Mouse (Mus musculus): ENCODE measurements around the gene Tubb5. TPM values are rescaled to one million over a fixed set of nuclear protein-coding genes. Genes with fewer than 3 reads are reported as not detected.
A peak's percentile ranks its signal among the peaks of the same experiment; 100 is the strongest.

Gene Tubb5
- 100 to 1,000 TPM; 351 to 404 TPM for total RNA-seq (2021)
- long read RNA-seq, experiment 1, transcript Tubb5-204 (3 exons, 979 nt): minor isoform, 6 of 445 reads
- long read RNA-seq, experiment 1, transcript Tubb5-201 (4 exons, 2,649 nt): major isoform, 348 of 445 reads
- long read RNA-seq, experiment 1, partial matches to known transcripts: 62 of 445 reads
- long read RNA-seq, experiment 1, other reads (novel, unspliced or antisense): 29 of 445 reads
- long read RNA-seq, experiment 2, transcript Tubb5-201 (4 exons, 2,649 nt): major isoform, 293 of 333 reads
- long read RNA-seq, experiment 2, partial matches to known transcripts: 3 of 333 reads
- long read RNA-seq, experiment 2, other reads (novel, unspliced or antisense): 33 of 333 reads

- DNase-seq: peak; percentile 98
These were observed at the start of gene Tubb5 for GRCm38 (mm10) chr17:35838122-35838544. Tubb5 (minus strand) TSS chr17:35838306.

- no peak for DNase-seq
These were observed 49.6 kb upstream of the Tubb5 start for GRCm38 (mm10) chr17:35887725-35888124.

- DNase-seq: no peak
These were observed 45.7 kb upstream of the Tubb5 start for GRCm38 (mm10) chr17:35883777-35884176.

- no peak for DNase-seq
These were observed 44.8 kb upstream of the Tubb5 start for GRCm38 (mm10) chr17:35882924-35883323.

DNA sequence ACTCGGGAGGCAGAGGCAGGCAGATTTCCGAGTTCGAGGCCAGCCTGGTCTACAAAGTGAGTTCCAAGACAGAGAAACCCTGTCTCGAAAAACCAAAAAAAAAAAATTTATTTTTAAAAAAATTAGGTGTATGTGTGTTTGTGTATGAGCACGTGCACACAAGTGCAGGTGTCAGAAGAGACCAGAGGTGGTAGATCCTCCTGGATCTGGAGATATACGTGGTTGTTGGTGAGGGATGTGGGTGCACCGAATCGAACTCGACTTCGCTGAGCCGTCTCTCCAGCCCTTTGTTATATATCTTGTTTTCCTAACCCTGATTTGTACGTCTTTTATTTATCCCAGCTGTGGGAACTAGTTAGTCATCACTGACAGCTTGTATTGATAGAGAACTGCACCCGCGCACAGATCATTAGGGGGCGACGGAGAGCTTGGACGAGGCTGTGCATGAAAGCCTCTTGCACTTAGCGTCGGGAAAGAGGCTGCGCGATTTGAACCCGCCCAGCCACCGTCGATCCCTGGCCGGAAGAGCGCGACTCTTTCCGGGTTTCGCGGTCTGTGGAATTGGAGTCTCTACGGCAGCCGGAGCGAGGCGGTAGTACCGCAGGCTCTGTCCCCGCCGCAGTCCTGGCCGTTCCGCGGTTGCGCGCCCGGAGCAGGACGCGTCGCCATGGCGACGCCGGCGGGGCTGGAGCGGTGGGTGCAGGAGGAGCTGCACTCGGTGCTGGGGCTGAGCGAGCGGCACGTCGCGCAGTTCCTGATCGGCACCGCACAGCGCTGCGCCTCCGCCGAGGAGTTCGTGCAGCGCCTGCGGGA, 41.3 kb upstream of the Tubb5 start, which contains the start of gene Dhx16:
Gene Dhx16 (plus strand): TSS at position 575 of the 813 bp plus-strand sequence.
- DNase-seq: peak; percentile 97

GRCm38 (mm10) chr17:35874721-35875120, 36.6 kb upstream of the Tubb5 start:
- DNase-seq: no peak

GRCm38 (mm10) chr17:35873774-35874519, 35.8 kb upstream of the Tubb5 start:
- DNase-seq: peak; percentile 95

- peak; percentile 48 for DNase-seq
These were observed 33.0 kb upstream of the Tubb5 start for GRCm38 (mm10) chr17:35870884-35871696.

DNA sequence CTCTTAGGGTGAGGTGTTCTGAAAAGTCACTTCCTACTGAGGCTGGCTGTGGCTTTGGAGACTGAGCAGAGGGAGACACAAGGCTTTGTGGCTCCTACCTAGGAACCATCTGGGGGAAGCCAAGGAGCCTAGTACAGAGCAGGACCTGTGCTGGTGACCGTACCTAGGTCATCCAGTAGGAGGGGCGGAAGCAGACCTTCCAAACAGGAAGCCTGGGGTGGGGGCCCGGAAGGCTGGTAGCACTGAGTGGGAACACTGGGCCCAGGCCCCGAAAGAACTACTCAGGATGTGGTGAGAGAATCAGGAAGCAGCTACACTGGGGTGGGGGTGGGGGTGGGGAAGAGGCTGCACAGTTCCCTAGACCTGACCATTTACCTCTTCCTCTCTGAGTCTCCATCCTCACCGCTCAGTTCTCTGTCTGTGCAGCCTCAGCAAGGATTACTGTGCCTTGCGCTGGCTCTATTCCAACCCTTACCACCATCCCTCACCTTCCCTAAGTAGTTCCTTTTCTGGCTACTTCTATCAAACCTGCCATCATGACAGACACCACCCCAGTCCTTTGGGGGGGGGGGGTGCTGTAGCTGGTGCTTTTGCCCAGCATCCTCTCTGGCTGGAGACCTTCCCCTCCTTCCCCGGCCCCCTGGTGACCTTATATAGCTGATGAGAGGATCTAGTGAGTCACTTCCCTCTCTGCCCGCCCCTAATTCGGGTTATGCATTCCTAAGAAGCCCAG, 32.2 kb upstream of the Tubb5 start:
- DNase-seq: peak; percentile 69

GRCm38 (mm10) chr17:35869346-35870067, 31.4 kb upstream of the Tubb5 start:
- DNase-seq: peak; percentile 61

DNA sequence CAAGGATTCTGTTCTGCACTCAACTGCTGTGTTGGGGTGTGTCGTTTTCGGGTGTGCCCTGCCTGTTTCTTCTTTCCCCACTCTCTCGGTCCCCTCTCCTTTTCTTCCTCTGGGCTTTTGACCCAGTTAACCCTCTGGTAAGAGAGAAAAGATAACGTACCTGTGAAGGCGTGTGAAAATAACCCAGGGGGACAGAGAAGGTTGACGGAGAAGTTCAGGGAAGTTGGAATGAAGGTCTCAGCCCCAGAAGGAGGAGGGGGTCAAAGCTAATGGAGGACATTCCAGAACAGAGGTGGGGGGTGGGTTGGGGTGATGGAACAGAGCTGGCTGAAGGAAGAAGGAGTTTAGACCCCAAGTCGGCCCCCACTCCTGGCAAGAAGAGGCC, 30.8 kb upstream of the Tubb5 start:
- DNase-seq: no peak

- peak; percentile 46 for DNase-seq
These were observed 30.2 kb upstream of the Tubb5 start for GRCm38 (mm10) chr17:35868165-35868820.

DNA sequence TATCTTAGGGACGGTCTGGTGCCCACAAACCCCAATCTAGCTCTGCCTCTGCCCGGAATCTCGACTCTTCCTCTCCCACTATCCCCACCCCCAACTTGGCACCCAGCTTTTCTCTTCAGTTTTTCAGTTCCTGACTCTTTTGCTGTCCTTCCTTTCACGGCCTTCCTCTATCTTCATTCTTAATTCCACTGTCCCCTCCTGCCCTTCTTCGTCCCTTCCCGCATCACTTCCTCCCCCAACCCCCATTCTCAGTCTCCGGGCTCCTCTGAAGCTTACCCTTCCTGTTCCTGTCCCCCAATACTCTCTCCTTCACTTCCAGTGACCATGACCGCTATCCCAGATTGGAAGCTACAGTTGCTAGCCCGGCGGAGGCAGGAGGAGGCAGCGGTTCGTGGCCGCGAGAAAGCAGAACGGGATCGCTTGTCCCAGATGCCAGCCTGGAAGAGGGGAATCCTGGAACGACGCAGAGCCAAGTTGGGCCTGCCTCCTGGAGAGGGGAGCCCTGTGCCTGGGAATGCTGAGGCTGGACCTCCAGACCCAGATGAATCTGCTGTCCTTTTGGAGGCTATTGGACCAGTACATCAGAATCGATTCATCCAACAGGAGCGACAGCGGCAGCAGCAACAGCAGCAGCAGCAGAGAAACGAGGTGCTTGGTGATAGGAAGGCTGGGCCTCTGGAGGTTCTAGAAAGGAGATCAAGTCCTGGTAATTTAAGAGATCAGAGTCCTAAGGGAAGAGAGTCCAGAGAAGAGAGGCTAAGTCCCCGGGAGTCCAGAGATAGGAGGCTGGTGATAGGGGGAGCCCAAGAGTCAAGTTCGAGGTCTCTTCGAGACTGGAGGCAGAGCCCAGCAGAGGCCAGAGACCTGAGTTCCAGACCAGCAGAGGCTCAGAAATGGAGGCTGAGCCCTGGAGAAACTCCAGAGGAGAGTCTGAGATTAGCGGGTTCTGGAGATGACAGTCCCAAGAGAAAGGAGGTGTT, 29.1 kb upstream of the Tubb5 start:
- DNase-seq: peak; percentile 59

- peak; percentile 81 for DNase-seq
These were observed 28.2 kb upstream of the Tubb5 start for GRCm38 (mm10) chr17:35866281-35866831.

- peak; percentile 81 for DNase-seq
These were observed 27.6 kb upstream of the Tubb5 start, which contains the start of gene Ppp1r18 for GRCm38 (mm10) chr17:35865481-35866280. Ppp1r18 (plus strand) TSS chr17:35865593.

DNA sequence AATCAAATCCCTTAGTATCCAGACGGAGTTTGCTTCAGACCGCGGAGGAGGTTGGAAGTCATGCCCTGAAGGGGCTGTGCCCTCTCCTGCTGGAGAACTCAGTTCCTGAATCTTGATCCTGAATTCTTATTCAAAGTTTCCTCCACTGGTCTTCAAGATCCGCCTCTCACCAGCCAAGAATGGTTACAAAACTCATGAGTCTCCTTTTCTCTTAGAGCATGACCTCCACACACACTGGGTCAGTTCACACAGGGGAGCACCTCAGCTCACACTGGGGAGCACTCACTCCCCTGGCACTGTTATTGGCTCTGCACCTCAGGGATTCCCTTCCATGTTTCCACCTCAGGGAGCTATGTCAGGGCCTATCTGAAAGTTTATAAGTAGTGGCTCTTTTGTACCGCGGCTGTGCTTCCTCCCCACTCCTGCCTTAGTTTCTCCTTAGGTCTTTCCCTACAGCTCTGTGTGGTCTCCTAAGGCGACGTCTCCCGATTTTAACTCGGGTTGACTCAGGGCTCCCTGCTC, 26.8 kb upstream of the Tubb5 start:
- DNase-seq: peak; percentile 37
